Mouse (Mus musculus): ENCODE results near the gene Ptprg. TPM values are rescaled to one million over a fixed set of nuclear protein-coding genes. Genes with fewer than 3 reads are reported as not detected.
"Not testable (repeated sequence)": the region's sequence is repeated elsewhere in the genome, so short reads cannot be mapped to it uniquely, and the experiment has no call there.

Ptprg gene
- total RNA-seq, 2 experiments from 2014 or later, result 1.7 TPM; not detected in 1

- no peak for ATAC-seq (replicated peaks; ENCODE audit: low FRiP score, poor library complexity, severe bottlenecking)
Measured at GRCm38 (mm10) chr14:11992111-11992510, 438.8 kb downstream of the Ptprg start.

- ATAC-seq (replicated peaks; ENCODE audit: low FRiP score, poor library complexity, severe bottlenecking), result no peak
Measured at GRCm38 (mm10) chr14:11992534-11992933, 439.2 kb downstream of the Ptprg start.

- ATAC-seq (replicated peaks; ENCODE audit: low FRiP score, poor library complexity, severe bottlenecking), result no peak
Measured at GRCm38 (mm10) chr14:11997555-11997954, 444.2 kb downstream of the Ptprg start.

GRCm38 (mm10) chr14:11998464-11998863, 445.1 kb downstream of the Ptprg start:
- no peak for ATAC-seq (replicated peaks; ENCODE audit: low FRiP score, poor library complexity, severe bottlenecking)

- no peak for ATAC-seq (replicated peaks; ENCODE audit: low FRiP score, poor library complexity, severe bottlenecking)
Measured at GRCm38 (mm10) chr14:12004061-12004460, 450.7 kb downstream of the Ptprg start.

GRCm38 (mm10) chr14:12011766-12012165, 458.4 kb downstream of the Ptprg start:
- ATAC-seq (replicated peaks; ENCODE audit: low FRiP score, poor library complexity, severe bottlenecking), result no peak

DNA sequence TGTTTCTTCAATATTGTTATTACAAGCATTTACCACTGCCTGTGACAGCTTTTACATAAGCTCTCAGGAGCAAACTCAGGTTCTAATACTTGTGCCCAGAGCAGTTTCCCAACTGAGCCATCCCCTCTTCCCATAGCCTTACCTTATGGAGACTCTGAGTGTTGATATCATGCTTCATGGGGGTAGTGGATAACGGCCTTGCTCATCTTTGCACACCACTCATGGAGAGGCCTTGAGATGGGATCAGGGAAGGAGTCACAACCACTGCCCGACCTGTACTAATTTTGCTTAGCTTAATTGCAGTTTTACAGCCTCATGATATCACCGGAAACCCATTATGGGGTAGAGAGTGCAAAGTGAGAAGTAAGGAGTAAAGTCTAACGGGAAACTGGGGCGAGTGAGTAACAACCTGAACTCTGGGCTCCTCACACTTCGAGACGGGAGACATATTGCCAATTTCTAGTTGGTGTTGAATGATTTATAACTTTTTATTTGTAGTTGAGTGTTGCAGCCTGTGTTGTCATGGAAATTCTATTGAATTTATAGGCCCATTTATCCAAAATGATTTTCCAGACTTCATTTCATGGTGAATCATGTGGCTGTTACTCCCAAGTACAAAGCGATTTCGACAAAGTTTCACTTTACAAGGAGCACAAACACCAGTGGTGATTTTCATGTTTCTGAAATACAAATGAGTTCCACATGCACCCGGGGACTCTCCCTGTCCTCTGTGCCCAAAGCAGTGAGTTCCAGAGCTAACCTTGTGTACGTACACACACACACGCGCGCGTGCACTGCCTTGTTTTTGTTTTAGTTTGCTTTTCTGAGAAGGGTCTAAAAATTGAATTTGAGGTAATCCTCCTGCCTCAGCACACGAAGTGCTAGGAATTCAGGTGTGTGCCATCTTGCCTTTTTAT, 472.7 kb downstream of the Ptprg start:
- ATAC-seq (replicated peaks; ENCODE audit: low FRiP score, poor library complexity, severe bottlenecking), result no peak

DNA sequence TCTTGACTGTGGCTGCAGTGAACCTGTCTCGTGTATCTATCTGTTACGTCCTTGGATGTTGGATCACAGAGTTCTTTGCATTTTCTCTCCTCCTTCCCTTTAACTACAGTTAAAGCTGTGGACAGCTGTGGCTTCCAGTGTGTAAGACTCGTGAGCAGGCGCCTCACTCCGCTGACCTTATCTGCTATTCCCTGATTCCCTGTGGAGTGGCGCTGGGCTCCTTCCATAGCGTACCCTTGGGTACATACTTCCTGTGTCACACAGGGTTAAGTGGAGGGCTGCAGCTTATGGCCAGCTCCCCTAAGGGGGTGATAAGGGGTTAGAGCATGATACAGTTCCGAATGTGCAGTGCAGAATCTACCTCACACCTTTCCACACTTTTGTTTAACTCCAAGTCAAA, 473.9 kb downstream of the Ptprg start:
- ATAC-seq (replicated peaks; ENCODE audit: low FRiP score, poor library complexity, severe bottlenecking), result no peak

- ATAC-seq (replicated peaks; ENCODE audit: low FRiP score, poor library complexity, severe bottlenecking), result no peak
Measured at GRCm38 (mm10) chr14:12029926-12030325, 476.6 kb downstream of the Ptprg start.

- ATAC-seq (replicated peaks; ENCODE audit: low FRiP score, poor library complexity, severe bottlenecking), result no peak
Measured at GRCm38 (mm10) chr14:12036530-12037283, 483.4 kb downstream of the Ptprg start.

GRCm38 (mm10) chr14:12039743-12040142, 486.4 kb downstream of the Ptprg start:
- ATAC-seq (replicated peaks; ENCODE audit: low FRiP score, poor library complexity, severe bottlenecking), result no peak

DNA sequence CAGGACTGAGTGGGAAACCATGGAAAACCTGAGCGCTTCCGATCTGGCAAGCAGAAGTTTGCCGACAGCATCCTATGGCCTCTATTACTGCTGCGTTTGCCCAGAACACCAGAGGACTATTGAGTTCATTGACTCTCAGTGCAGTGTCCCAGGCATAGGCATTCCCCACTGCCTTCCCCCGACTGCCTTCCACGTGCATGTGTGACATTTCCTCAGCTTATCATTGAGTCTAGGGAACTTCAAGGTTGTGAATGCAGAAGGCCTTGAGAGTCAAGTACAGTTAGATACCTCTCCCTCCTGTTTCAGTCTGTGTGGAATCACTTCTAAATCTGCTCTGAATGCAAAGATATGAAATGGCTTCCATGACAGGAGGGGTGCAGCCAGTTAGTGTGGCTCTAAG, 488.2 kb downstream of the Ptprg start:
- no peak for ATAC-seq (replicated peaks; ENCODE audit: low FRiP score, poor library complexity, severe bottlenecking)

GRCm38 (mm10) chr14:12046226-12046882, 493.0 kb downstream of the Ptprg start:
- no peak for ATAC-seq (replicated peaks; ENCODE audit: low FRiP score, poor library complexity, severe bottlenecking)

- no peak for ATAC-seq (replicated peaks; ENCODE audit: low FRiP score, poor library complexity, severe bottlenecking)
Measured at GRCm38 (mm10) chr14:12047637-12048036, 494.3 kb downstream of the Ptprg start.

GRCm38 (mm10) chr14:12056912-12057524, 503.7 kb downstream of the Ptprg start:
- no peak for ATAC-seq (replicated peaks; ENCODE audit: low FRiP score, poor library complexity, severe bottlenecking)

DNA sequence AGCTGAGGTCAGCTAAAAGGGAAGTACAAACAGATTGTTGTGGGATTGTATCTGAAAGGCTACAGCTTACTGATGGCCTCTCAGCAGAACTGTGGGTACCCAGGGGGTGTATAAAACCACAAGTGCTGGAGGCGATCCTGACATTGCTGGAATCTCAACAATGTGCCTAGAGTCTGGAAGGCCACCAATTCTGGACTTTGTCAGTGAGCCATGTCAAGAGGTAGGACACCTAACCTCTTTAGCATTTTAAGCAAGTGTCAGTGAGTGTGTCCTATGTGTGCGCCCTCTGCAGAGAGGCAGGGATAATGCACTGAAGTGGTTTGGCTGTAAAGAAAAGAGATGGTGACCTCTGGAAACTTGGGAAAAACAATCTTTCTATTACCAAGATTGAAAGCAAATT, 504.5 kb downstream of the Ptprg start:
- ATAC-seq (replicated peaks; ENCODE audit: low FRiP score, poor library complexity, severe bottlenecking), result no peak

- ATAC-seq (replicated peaks; ENCODE audit: low FRiP score, poor library complexity, severe bottlenecking), result no peak
Measured at GRCm38 (mm10) chr14:12059149-12059548, 505.8 kb downstream of the Ptprg start.

GRCm38 (mm10) chr14:12061313-12061712, 508.0 kb downstream of the Ptprg start:
- not testable (repeated sequence) for ATAC-seq (replicated peaks; ENCODE audit: low FRiP score, poor library complexity, severe bottlenecking)

GRCm38 (mm10) chr14:12062628-12063360, 509.5 kb downstream of the Ptprg start:
- ATAC-seq (replicated peaks; ENCODE audit: low FRiP score, poor library complexity, severe bottlenecking), result no peak

All from erythroid progenitor cell, adult 5-6 weeks (primary cell).